Mouse (Mus musculus): ENCODE data around the gene Nell2. TPM values are rescaled to one million over a fixed set of nuclear protein-coding genes. Genes with fewer than 3 reads are reported as not detected.

The Nell2 gene
- polyA plus RNA-seq, 2 experiments, result 0.20 TPM

GRCm38 (mm10) chr15:95411949-95412741 lies 116.2 kb downstream of the Nell2 start:
- no peak overlapping the region for H3K9ac ChIP-seq (replicated peaks)
- ATAC-seq (ENCODE audit: insufficient read depth) (no peak), DNase-seq (ENCODE audit: low read depth in 3 of 3, low spot score in 3 of 3) (no peak)
- no peak for TF ChIP-seq EP300 (IDR thresholded peaks at IDR 0.05; ENCODE audit: low read depth)
- no peak for TF ChIP-seq CTCF (IDR thresholded peaks at IDR 0.05; ENCODE audit: low read depth)
- no peaks in the 10 kb centered on the region for H3K27me3 ChIP-seq (ENCODE audit: control insufficient read depth, insufficient read depth, low read length)
- no peak overlapping the region for H3K4me3 ChIP-seq (ENCODE audit: insufficient read depth in 1 of 2, low read depth in 2 of 2, low read length in 2 of 2)
- no peaks in the 10 kb centered on the region for H3K4me1 ChIP-seq (replicated peaks; ENCODE audit: control insufficient read depth in 2 of 2, insufficient read depth in 2 of 2, low read length in 1 of 2)
- WGBS (ENCODE audit: insufficient replicate concordance), result 65% methylated on average over 5 of the region's 5 CpGs
- no peak overlapping the region for H3K27ac ChIP-seq
- H3K36me3 ChIP-seq (replicated peaks; ENCODE audit: control insufficient read depth, insufficient read depth, low read depth), result no peaks in the 10 kb centered on the region
- H3K9me3 ChIP-seq (ENCODE audit: control insufficient read depth, low read length), result no peaks in the 10 kb centered on the region
- no peak overlapping the region for H3K4me2 ChIP-seq (ENCODE audit: low read depth)

GRCm38 (mm10) chr15:95410213-95410843 lies 118.0 kb downstream of the Nell2 start:
- 68% methylated on average over 11 of the region's 11 CpGs for WGBS (ENCODE audit: insufficient replicate concordance)
- no peaks in the 10 kb centered on the region for H3K27me3 ChIP-seq (ENCODE audit: control insufficient read depth, insufficient read depth, low read length)

GRCm38 (mm10) chr15:95390347-95390746 lies 138.0 kb downstream of the Nell2 start:
- H3K36me3 ChIP-seq (replicated peaks; ENCODE audit: control insufficient read depth, insufficient read depth, low read depth), result no peaks in the 10 kb centered on the region
- DNase-seq (ENCODE audit: low read depth in 3 of 3, low spot score in 3 of 3) (no peak), ATAC-seq (ENCODE audit: insufficient read depth) (no peak)
- H3K4me1 ChIP-seq (replicated peaks; ENCODE audit: control insufficient read depth in 2 of 2, insufficient read depth in 2 of 2, low read length in 1 of 2), result no peaks in the 10 kb centered on the region
- no peak overlapping the region for H3K9ac ChIP-seq (replicated peaks)
- TF ChIP-seq CTCF (IDR thresholded peaks at IDR 0.05; ENCODE audit: low read depth) (no peak), EP300 (IDR thresholded peaks at IDR 0.05; ENCODE audit: low read depth) (no peak)
- H3K4me3 ChIP-seq (ENCODE audit: insufficient read depth in 1 of 2, low read depth in 2 of 2, low read length in 2 of 2), result no peak overlapping the region
- H3K9me3 ChIP-seq (ENCODE audit: control insufficient read depth, low read length), result no peaks in the 10 kb centered on the region
- WGBS (ENCODE audit: insufficient replicate concordance), result 61% methylated on average over 5 of the region's 5 CpGs
- H3K27me3 ChIP-seq (ENCODE audit: control insufficient read depth, insufficient read depth, low read length), result no peaks in the 10 kb centered on the region
- H3K27ac ChIP-seq, result no peak overlapping the region
- no peak overlapping the region for H3K4me2 ChIP-seq (ENCODE audit: low read depth)

More at GRCm38 (mm10) chr15:95410213-95410843, 118.0 kb downstream of the Nell2 start:
- H3K4me3 ChIP-seq (ENCODE audit: insufficient read depth in 1 of 2, low read depth in 2 of 2, low read length in 2 of 2), result no peak overlapping the region
- H3K9ac ChIP-seq (replicated peaks), result no peak overlapping the region
- no peak overlapping the region for H3K27ac ChIP-seq
- TF ChIP-seq EP300 (IDR thresholded peaks at IDR 0.05; ENCODE audit: low read depth) (no peak), CTCF (IDR thresholded peaks at IDR 0.05; ENCODE audit: low read depth) (no peak)
- no peaks in the 10 kb centered on the region for H3K9me3 ChIP-seq (ENCODE audit: control insufficient read depth, low read length)
- no peak for ATAC-seq (ENCODE audit: insufficient read depth)
- no peak overlapping the region for H3K4me2 ChIP-seq (ENCODE audit: low read depth)
- no peaks in the 10 kb centered on the region for H3K4me1 ChIP-seq (replicated peaks; ENCODE audit: control insufficient read depth in 2 of 2, insufficient read depth in 2 of 2, low read length in 1 of 2)
- no peaks in the 10 kb centered on the region for H3K36me3 ChIP-seq (replicated peaks; ENCODE audit: control insufficient read depth, insufficient read depth, low read depth)
- no peak for DNase-seq (ENCODE audit: low read depth in 3 of 3, low spot score in 3 of 3)

GRCm38 (mm10) chr15:95388950-95389349 lies 139.4 kb downstream of the Nell2 start:
- Histone ChIP-seq H3K4me3 (ENCODE audit: insufficient read depth in 1 of 2, low read depth in 2 of 2, low read length in 2 of 2) (no peak overlapping the region), H3K27ac (no peak overlapping the region)
- ATAC-seq (ENCODE audit: insufficient read depth), result no peak

GRCm38 (mm10) chr15:95380859-95381258 lies 147.5 kb downstream of the Nell2 start:
- TF ChIP-seq EP300 (IDR thresholded peaks at IDR 0.05; ENCODE audit: low read depth) (no peak), CTCF (IDR thresholded peaks at IDR 0.05; ENCODE audit: low read depth) (no peak)
- Histone ChIP-seq H3K36me3 (replicated peaks; ENCODE audit: control insufficient read depth, insufficient read depth, low read depth) (no peaks in the 10 kb centered on the region), H3K27ac (no peak overlapping the region), H3K4me1 (replicated peaks; ENCODE audit: control insufficient read depth in 2 of 2, insufficient read depth in 2 of 2, low read length in 1 of 2) (no peaks in the 10 kb centered on the region), H3K4me3 (ENCODE audit: insufficient read depth in 1 of 2, low read depth in 2 of 2, low read length in 2 of 2) (no peak overlapping the region), H3K9ac (replicated peaks) (no peak overlapping the region), H3K4me2 (ENCODE audit: low read depth) (no peak overlapping the region), H3K9me3 (ENCODE audit: control insufficient read depth, low read length) (no peaks in the 10 kb centered on the region), H3K27me3 (ENCODE audit: control insufficient read depth, insufficient read depth, low read length) (no peaks in the 10 kb centered on the region)
- no peak for DNase-seq (ENCODE audit: low read depth in 3 of 3, low spot score in 3 of 3)
- ATAC-seq (ENCODE audit: insufficient read depth), result no peak
- 18% methylated on average over 2 of the region's 2 CpGs for WGBS (ENCODE audit: insufficient replicate concordance)

More at GRCm38 (mm10) chr15:95388950-95389349, 139.4 kb downstream of the Nell2 start:
- Histone ChIP-seq H3K9me3 (ENCODE audit: control insufficient read depth, low read length) (no peaks in the 10 kb centered on the region), H3K4me2 (ENCODE audit: low read depth) (no peak overlapping the region), H3K36me3 (replicated peaks; ENCODE audit: control insufficient read depth, insufficient read depth, low read depth) (no peaks in the 10 kb centered on the region), H3K27me3 (ENCODE audit: control insufficient read depth, insufficient read depth, low read length) (no peaks in the 10 kb centered on the region), H3K9ac (replicated peaks) (no peak overlapping the region), H3K4me1 (replicated peaks; ENCODE audit: control insufficient read depth in 2 of 2, insufficient read depth in 2 of 2, low read length in 1 of 2) (no peaks in the 10 kb centered on the region)
- no peak for DNase-seq (ENCODE audit: low read depth in 3 of 3, low spot score in 3 of 3)
- TF ChIP-seq EP300 (IDR thresholded peaks at IDR 0.05; ENCODE audit: low read depth), result no peak
- no peak for TF ChIP-seq CTCF (IDR thresholded peaks at IDR 0.05; ENCODE audit: low read depth)
- 63% methylated on average over 4 of the region's 4 CpGs for whole genome bisulfite sequencing (ENCODE audit: insufficient replicate concordance)
